Mouse (Mus musculus): Measurements from ENCODE around the gene Gm49403.
"Not testable (repeated sequence)": the region's sequence is repeated elsewhere in the genome, so short reads cannot be mapped to it uniquely, and the experiment has no call there.

DNA sequence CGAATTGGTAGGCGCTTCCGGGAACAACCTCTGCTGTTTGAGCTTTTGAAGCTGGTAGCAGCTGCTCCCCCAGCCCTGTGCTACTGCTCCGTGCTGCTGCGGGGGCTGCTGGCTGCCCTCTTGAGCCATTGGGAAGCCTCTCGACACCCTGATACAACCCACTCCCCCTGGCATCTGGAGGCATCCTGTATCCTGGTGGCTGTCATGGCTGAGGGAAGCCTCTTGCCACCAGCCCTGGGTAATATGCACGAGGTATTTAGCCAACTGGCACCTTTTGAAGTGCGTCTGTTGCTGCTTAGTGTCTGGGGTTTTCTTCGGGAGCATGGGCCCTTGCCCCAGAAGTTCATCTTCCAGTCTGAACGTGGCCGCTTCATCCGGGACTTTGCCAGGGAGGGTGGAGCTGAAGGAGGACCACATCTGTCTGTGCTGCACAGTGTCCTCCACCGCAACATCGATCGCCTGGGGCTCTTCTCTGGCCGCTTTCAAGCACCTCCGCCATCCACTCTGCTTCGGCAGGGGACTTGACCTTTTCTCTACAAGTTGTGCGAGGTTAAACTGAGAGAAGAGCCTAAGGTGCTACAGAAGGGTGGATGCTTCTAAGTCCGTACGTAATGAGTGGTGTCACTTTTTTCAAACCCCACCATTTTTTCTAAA lies 13.6 kb downstream of the Gm49403 start:
- not testable (repeated sequence) for TF ChIP-seq CTCF, EP300 (IDR thresholded peaks at IDR 0.05; ENCODE audit: low read depth)

Data from heart, postnatal 0 days (tissue).